Mouse (Mus musculus): Measurements from ENCODE around the gene Igfals. TPM values are rescaled to one million over a fixed set of nuclear protein-coding genes. Genes with fewer than 3 reads are reported as not detected.

Igfals gene
- polyA plus RNA-seq, 1 experiment = 50.6 TPM

- Histone ChIP-seq H3K27me3 (replicated peaks; ENCODE audit: control insufficient read depth, insufficient read depth, low read length) (no peaks in the 10 kb centered on the region), H3K4me3 (ENCODE audit: insufficient read depth, low read depth, low read length) (no peak overlapping the region), H3K4me1 (ENCODE audit: control insufficient read depth, insufficient read depth, low read length) (peaks cover 23% of the 10 kb centered on the region; the same call in 1 of the 2 replicates), H3K36me3 (ENCODE audit: control insufficient read depth, insufficient read depth, low read length) (peaks cover 5% of the 10 kb centered on the region), H3K27ac (ENCODE audit: insufficient read depth, low read depth, low read length) (no peak overlapping the region)
- 92% methylated on average over 8 of the region's 8 CpGs for WGBS
- TF ChIP-seq CTCF (conservative IDR thresholded peaks at IDR 0.05; ENCODE audit: insufficient read depth, insufficient read length, low read depth, low read length) (no peak), POLR2A (IDR thresholded peaks at IDR 0.05; ENCODE audit: low read depth, low read length) (no peak)
- no peak for DNase-seq
Observed at GRCm38 (mm10) chr17:24860076-24860475, 5.7 kb upstream of the Igfals start.

GRCm38 (mm10) chr17:24861785-24862184 is 4.0 kb upstream of the Igfals start:
- H3K36me3 ChIP-seq (ENCODE audit: control insufficient read depth, insufficient read depth, low read length) = peaks cover 5% of the 10 kb centered on the region
- no peak for DNase-seq
- peaks cover 13% of the 10 kb centered on the region; the same call in 1 of the 2 replicates for H3K4me1 ChIP-seq (ENCODE audit: control insufficient read depth, insufficient read depth, low read length)
- WGBS = 82% methylated on average over 3 of the region's 3 CpGs
- H3K27me3 ChIP-seq (replicated peaks; ENCODE audit: control insufficient read depth, insufficient read depth, low read length) = no peaks in the 10 kb centered on the region
- H3K4me3 ChIP-seq (ENCODE audit: insufficient read depth, low read depth, low read length) = no peak overlapping the region
- H3K27ac ChIP-seq (ENCODE audit: insufficient read depth, low read depth, low read length) = no peak overlapping the region
- no peak for TF ChIP-seq CTCF (conservative IDR thresholded peaks at IDR 0.05; ENCODE audit: insufficient read depth, insufficient read length, low read depth, low read length)
- TF ChIP-seq POLR2A (IDR thresholded peaks at IDR 0.05; ENCODE audit: low read depth, low read length) = no peak

GRCm38 (mm10) chr17:24867914-24868313 is 2.1 kb downstream of the Igfals start:
- peaks cover 5% of the 10 kb centered on the region; the same call in 1 of the 2 replicates for H3K4me1 ChIP-seq (ENCODE audit: control insufficient read depth, insufficient read depth, low read length)
- H3K27me3 ChIP-seq (replicated peaks; ENCODE audit: control insufficient read depth, insufficient read depth, low read length) = no peaks in the 10 kb centered on the region
- TF ChIP-seq CTCF (conservative IDR thresholded peaks at IDR 0.05; ENCODE audit: insufficient read depth, insufficient read length, low read depth, low read length) = no peak
- no peak for TF ChIP-seq POLR2A (IDR thresholded peaks at IDR 0.05; ENCODE audit: low read depth, low read length)
- no peaks in the 10 kb centered on the region; the same call in 1 of the 2 replicates for H3K36me3 ChIP-seq (ENCODE audit: control insufficient read depth, insufficient read depth, low read length)
- H3K4me3 ChIP-seq (ENCODE audit: insufficient read depth, low read depth, low read length) = no peak overlapping the region
- DNase-seq = no peak
- 93% methylated on average over 10 of the region's 10 CpGs for WGBS
- H3K27ac ChIP-seq (ENCODE audit: insufficient read depth, low read depth, low read length) = no peak overlapping the region

GRCm38 (mm10) chr17:24873695-24874404 is 8.1 kb downstream of the Igfals start:
- no peak overlapping the region for H3K27ac ChIP-seq (ENCODE audit: insufficient read depth, low read depth, low read length)
- no peak for DNase-seq
- no peaks in the 10 kb centered on the region for H3K27me3 ChIP-seq (replicated peaks; ENCODE audit: control insufficient read depth, insufficient read depth, low read length)
- no peak overlapping the region for H3K4me3 ChIP-seq (ENCODE audit: insufficient read depth, low read depth, low read length)
- no peaks in the 10 kb centered on the region for H3K36me3 ChIP-seq (ENCODE audit: control insufficient read depth, insufficient read depth, low read length)
- H3K4me1 ChIP-seq (ENCODE audit: control insufficient read depth, insufficient read depth, low read length) = peaks cover 16% of the 10 kb centered on the region
- no peak for TF ChIP-seq POLR2A (IDR thresholded peaks at IDR 0.05; ENCODE audit: low read depth, low read length)
- TF ChIP-seq CTCF (conservative IDR thresholded peaks at IDR 0.05; ENCODE audit: insufficient read depth, insufficient read length, low read depth, low read length) = no peak
- 64% methylated on average over 4 of the region's 4 CpGs for WGBS

GRCm38 (mm10) chr17:24874405-24874745 is 8.6 kb downstream of the Igfals start:
- no peak for DNase-seq
- no peak overlapping the region for H3K27ac ChIP-seq (ENCODE audit: insufficient read depth, low read depth, low read length)
- H3K4me3 ChIP-seq (ENCODE audit: insufficient read depth, low read depth, low read length) = no peak overlapping the region
- TF ChIP-seq CTCF (conservative IDR thresholded peaks at IDR 0.05; ENCODE audit: insufficient read depth, insufficient read length, low read depth, low read length) (no peak), POLR2A (IDR thresholded peaks at IDR 0.05; ENCODE audit: low read depth, low read length) (no peak)
- H3K36me3 ChIP-seq (ENCODE audit: control insufficient read depth, insufficient read depth, low read length) = no peaks in the 10 kb centered on the region
- 73% methylated on average over 1 of the region's 1 CpGs for WGBS
- H3K27me3 ChIP-seq (replicated peaks; ENCODE audit: control insufficient read depth, insufficient read depth, low read length) = no peaks in the 10 kb centered on the region
- H3K4me1 ChIP-seq (ENCODE audit: control insufficient read depth, insufficient read depth, low read length) = peaks cover 20% of the 10 kb centered on the region

GRCm38 (mm10) chr17:24874989-24875388 is 9.2 kb downstream of the Igfals start:
- WGBS = 56% methylated on average over 8 of the region's 8 CpGs
- H3K27ac ChIP-seq (ENCODE audit: insufficient read depth, low read depth, low read length) = no peak overlapping the region

GRCm38 (mm10) chr17:24877336-24878116 is 11.7 kb downstream of the Igfals start:
- Histone ChIP-seq H3K4me3 (ENCODE audit: insufficient read depth, low read depth, low read length) (peak overlapping the region; percentile 5; the same call in 1 of the 2 replicates), H3K4me1 (ENCODE audit: control insufficient read depth, insufficient read depth, low read length) (peaks cover 23% of the 10 kb centered on the region), H3K27ac (ENCODE audit: insufficient read depth, low read depth, low read length) (peak overlapping the region; percentile 92), H3K36me3 (ENCODE audit: control insufficient read depth, insufficient read depth, low read length) (no peaks in the 10 kb centered on the region), H3K27me3 (replicated peaks; ENCODE audit: control insufficient read depth, insufficient read depth, low read length) (no peaks in the 10 kb centered on the region)
- TF ChIP-seq POLR2A (IDR thresholded peaks at IDR 0.05; ENCODE audit: low read depth, low read length) (peak; percentile 7), CTCF (conservative IDR thresholded peaks at IDR 0.05; ENCODE audit: insufficient read depth, insufficient read length, low read depth, low read length) (no peak)
- DNase-seq = peak; percentile 90
- 31% methylated on average over 10 of the region's 10 CpGs for WGBS

More at GRCm38 (mm10) chr17:24874989-24875388, 9.2 kb downstream of the Igfals start:
- Histone ChIP-seq H3K4me3 (ENCODE audit: insufficient read depth, low read depth, low read length) (no peak overlapping the region), H3K4me1 (ENCODE audit: control insufficient read depth, insufficient read depth, low read length) (peaks cover 15% of the 10 kb centered on the region), H3K27me3 (replicated peaks; ENCODE audit: control insufficient read depth, insufficient read depth, low read length) (no peaks in the 10 kb centered on the region), H3K36me3 (ENCODE audit: control insufficient read depth, insufficient read depth, low read length) (no peaks in the 10 kb centered on the region)
- TF ChIP-seq CTCF (conservative IDR thresholded peaks at IDR 0.05; ENCODE audit: insufficient read depth, insufficient read length, low read depth, low read length) = no peak
- TF ChIP-seq POLR2A (IDR thresholded peaks at IDR 0.05; ENCODE audit: low read depth, low read length) = no peak
- peak; percentile 52 for DNase-seq
